Mouse (Mus musculus) mouse trophoblast stem cell (cell line): ENCODE data around the gene Stk39.

Source experiments
- in situ Hi-C, 2 experiments: fragments of 300-500 bp; cut with MseI, MboI; formaldehyde crosslinking; loops; 2 replicates in 1 of 2; 3 replicates in 1 of 2; pipeline ENCODE4 v1.15.1; 2025

Stk39 gene

GRCm38 (mm10) chr2:68349593-68350383 is 122.3 kb downstream of the Stk39 start:
- in situ Hi-C loops, result loop anchor here (10.0 to 25.0 kb wide), 5 partner anchors 125 to 413 kb away; no protein-coding TSS in a partner anchor

- in situ Hi-C loops, result loop anchor here (10.0 to 25.0 kb wide), 4 partner anchors 124 to 237 kb away; no protein-coding TSS in a partner anchor
These were observed 123.1 kb downstream of the Stk39 start for GRCm38 (mm10) chr2:68348966-68349365.

- in situ Hi-C loops, result loop anchor here (10.0 to 25.0 kb wide), 4 partner anchors 122 to 234 kb away; no protein-coding TSS in a partner anchor
These were observed 125.3 kb downstream of the Stk39 start for GRCm38 (mm10) chr2:68346606-68347237.

- in situ Hi-C loops, result loop anchor here (10.0 to 25.0 kb wide), 4 partner anchors 120 to 233 kb away; no protein-coding TSS in a partner anchor
These were observed 126.8 kb downstream of the Stk39 start for GRCm38 (mm10) chr2:68345269-68345668.

- in situ Hi-C loops, result loop anchor here (10.0 to 25.0 kb wide), 4 partner anchors 119 to 231 kb away; no protein-coding TSS in a partner anchor
These were observed 128.3 kb downstream of the Stk39 start for GRCm38 (mm10) chr2:68343751-68344150.

GRCm38 (mm10) chr2:68342122-68342646 is 129.9 kb downstream of the Stk39 start:
- in situ Hi-C loops, result loop anchor here (10.0 to 25.0 kb wide), 4 partner anchors 117 to 230 kb away; no protein-coding TSS in a partner anchor

- in situ Hi-C loops, result loop anchor here in 1 of 2 experiments (25.0 kb wide), 1 partner anchor 225 kb away; no protein-coding TSS in a partner anchor
These were observed 135.2 kb downstream of the Stk39 start for GRCm38 (mm10) chr2:68336913-68337312.

GRCm38 (mm10) chr2:68334945-68335344 is 137.1 kb downstream of the Stk39 start:
- in situ Hi-C loops, result loop anchor here in 1 of 2 experiments (25.0 kb wide), 1 partner anchor 223 kb away; no protein-coding TSS in a partner anchor

GRCm38 (mm10) chr2:68325306-68325705 is 146.8 kb downstream of the Stk39 start:
- in situ Hi-C loops, result loop anchor here in 1 of 2 experiments (25.0 kb wide), 1 partner anchor 213 kb away; no protein-coding TSS in a partner anchor

- in situ Hi-C loops, result no loop called here
These were observed 150.8 kb downstream of the Stk39 start for GRCm38 (mm10) chr2:68321230-68321629.

- in situ Hi-C loops, result no loop called here
These were observed 151.4 kb downstream of the Stk39 start for GRCm38 (mm10) chr2:68320670-68321069.

GRCm38 (mm10) chr2:68318452-68318851 is 153.6 kb downstream of the Stk39 start:
- in situ Hi-C loops, result no loop called here

- in situ Hi-C loops, result no loop called here
These were observed 154.2 kb downstream of the Stk39 start for GRCm38 (mm10) chr2:68317895-68318294.

GRCm38 (mm10) chr2:68317452-68317851 is 154.6 kb downstream of the Stk39 start:
- in situ Hi-C loops, result no loop called here

GRCm38 (mm10) chr2:68315258-68315657 is 156.8 kb downstream of the Stk39 start:
- in situ Hi-C loops, result no loop called here

- in situ Hi-C loops, result no loop called here
These were observed 161.9 kb downstream of the Stk39 start for GRCm38 (mm10) chr2:68310121-68310520.

- in situ Hi-C loops, result no loop called here
These were observed 165.5 kb downstream of the Stk39 start for GRCm38 (mm10) chr2:68306519-68306918.

- in situ Hi-C loops, result no loop called here
These were observed 167.2 kb downstream of the Stk39 start for GRCm38 (mm10) chr2:68304771-68305460.

- in situ Hi-C loops, result no loop called here
These were observed 170.1 kb downstream of the Stk39 start for GRCm38 (mm10) chr2:68301811-68302542.

- in situ Hi-C loops, result no loop called here
These were observed 173.7 kb downstream of the Stk39 start for GRCm38 (mm10) chr2:68298356-68298755.

GRCm38 (mm10) chr2:68297955-68298354 is 174.1 kb downstream of the Stk39 start:
- in situ Hi-C loops, result no loop called here
